Mouse (Mus musculus) embryo, embryonic 11.5 days (tissue): ENCODE results near the gene Timm10.

Experiments used
- DNase-seq: peaks from one replicate; pipeline ENCODE4 v3.0.0-alpha.2; 2012; ENCODE audit warnings: low read depth, low spot score

Gene Timm10

GRCm38 (mm10) chr2:84812676-84813075 is 14.1 kb upstream of the Timm10 start:
- DNase-seq: no peak

- no peak for DNase-seq
These were observed 6.9 kb upstream of the Timm10 start for GRCm38 (mm10) chr2:84819861-84820260.

GRCm38 (mm10) chr2:84822552-84822951 is 4.2 kb upstream of the Timm10 start, which contains the start of gene Smtnl1:
TSS of gene Smtnl1 (minus strand) at chr2:84822652.
- no peak for DNase-seq

GRCm38 (mm10) chr2:84823237-84823636 is 3.6 kb upstream of the Timm10 start:
- no peak for DNase-seq

- no peak for DNase-seq
These were observed 605 bp downstream of the Timm10 start for GRCm38 (mm10) chr2:84827283-84827920.

- DNase-seq: peak; percentile 84
These were observed 5.0 kb downstream of the Timm10 start for GRCm38 (mm10) chr2:84831666-84832391.

GRCm38 (mm10) chr2:84837107-84837506 is 10.3 kb downstream of the Timm10 start:
- DNase-seq: no peak

GRCm38 (mm10) chr2:84837817-84838592 is 11.2 kb downstream of the Timm10 start:
- no peak for DNase-seq

GRCm38 (mm10) chr2:84838593-84838949 is 11.8 kb downstream of the Timm10 start, which contains the start of gene Slc43a1:
TSS of gene Slc43a1 (plus strand) at chr2:84838850.
- no peak for DNase-seq

GRCm38 (mm10) chr2:84838993-84839980 is 12.5 kb downstream of the Timm10 start:
- no peak for DNase-seq

- DNase-seq: peak; percentile 74
These were observed 13.4 kb downstream of the Timm10 start for GRCm38 (mm10) chr2:84840016-84840747.

- no peak for DNase-seq
These were observed 14.2 kb downstream of the Timm10 start for GRCm38 (mm10) chr2:84840748-84841563.

- no peak for DNase-seq
These were observed 15.1 kb downstream of the Timm10 start for GRCm38 (mm10) chr2:84841905-84842304.

- no peak for DNase-seq
These were observed 16.9 kb downstream of the Timm10 start for GRCm38 (mm10) chr2:84843654-84844053.

GRCm38 (mm10) chr2:84845226-84845625 is 18.4 kb downstream of the Timm10 start:
- DNase-seq: no peak

- DNase-seq: no peak
These were observed 23.8 kb downstream of the Timm10 start for GRCm38 (mm10) chr2:84850407-84851129.

GRCm38 (mm10) chr2:84851130-84852040 is 24.6 kb downstream of the Timm10 start:
- no peak for DNase-seq

- no peak for DNase-seq
These were observed 28.9 kb downstream of the Timm10 start for GRCm38 (mm10) chr2:84855732-84856131.
